Mouse (Mus musculus) liver, embryonic 16.5 days (tissue): ENCODE measurements around the gene Rpap1. TPM values are rescaled to one million over a fixed set of nuclear protein-coding genes. Genes with fewer than 3 reads are reported as not detected.

Source experiments
- ATAC-seq: fragments of 200-750 bp; cut with Nextera tagmentation; 2 replicates; pipeline ENCODE4 v1.8.0; 2017; ENCODE audit warnings: low read depth, mild to moderate bottlenecking, moderate number of reproducible peaks, moderate library complexity
- H3K27ac ChIP-seq: fragments of 300-500 bp; sonication (generic); 2 replicates; pipeline ENCODE4 v1.5.1; 2014; ENCODE audit warnings: mild to moderate bottlenecking, low read length
- H3K27me3 ChIP-seq: fragments of 300-500 bp; sonication (generic); 2 replicates; pipeline ENCODE4 v1.6.1; 2014; ENCODE audit warnings: low read depth, low read length, mixed read lengths; ENCODE audit not compliant: control insufficient read depth, insufficient read depth
- H3K36me3 ChIP-seq: fragments of 300-500 bp; sonication (generic); 2 replicates; pipeline ENCODE4 v1.6.1; 2014; ENCODE audit warnings: mild to moderate bottlenecking; ENCODE audit not compliant: control insufficient read depth, insufficient read depth
- H3K4me1 ChIP-seq: fragments of 300-500 bp; sonication (generic); 2 replicates; pipeline ENCODE4 v1.6.1; 2014; ENCODE audit warnings: low read depth, low read length, mixed read lengths; ENCODE audit not compliant: control insufficient read depth
- H3K4me2 ChIP-seq: fragments of 300-500 bp; sonication (generic); 2 replicates; pipeline ENCODE4 v1.6.1; 2014; ENCODE audit warnings: low read depth, low read length, mixed read lengths
- H3K4me3 ChIP-seq: fragments of 300-500 bp; sonication (generic); 2 replicates; pipeline ENCODE4 v1.5.1; 2014; ENCODE audit warnings: low read depth, mild to moderate bottlenecking, low read length
- H3K9ac ChIP-seq: fragments of 300-500 bp; sonication (generic); 2 replicates; pipeline ENCODE4 v1.6.1; 2014; ENCODE audit warnings: low read depth, low read length
- H3K9me3 ChIP-seq: fragments of 300-500 bp; sonication (generic); replicated peaks from 2 replicates; pipeline ENCODE4 v1.6.1; 2016; ENCODE audit warnings: low read length; ENCODE audit not compliant: control insufficient read depth
- WGBS: fragments of 180-500 bp; shearing (Covaris S2); extraction: QIAGEN DNeasy Blood & Tissue Kit; methylation state at CpG from one replicate; pipeline ENCODE4 v1.1.7; 2014; ENCODE audit not compliant: insufficient replicate concordance; 5-methylcytosine and 5-hydroxymethylcytosine counted together
- polyA plus RNA-seq: library from polyadenylated mRNA; unstranded; fragments of >200 nt; fragmentation: Nextera tagmentation; extraction: Ambion mirVana; gene quantifications from 2 replicates; pipeline ENCODE4 v1.2.1, GENCODE M21; 2015

Rpap1 gene
- 7.4 and 9.1 TPM in 2 replicates for polyA plus RNA-seq

DNA sequence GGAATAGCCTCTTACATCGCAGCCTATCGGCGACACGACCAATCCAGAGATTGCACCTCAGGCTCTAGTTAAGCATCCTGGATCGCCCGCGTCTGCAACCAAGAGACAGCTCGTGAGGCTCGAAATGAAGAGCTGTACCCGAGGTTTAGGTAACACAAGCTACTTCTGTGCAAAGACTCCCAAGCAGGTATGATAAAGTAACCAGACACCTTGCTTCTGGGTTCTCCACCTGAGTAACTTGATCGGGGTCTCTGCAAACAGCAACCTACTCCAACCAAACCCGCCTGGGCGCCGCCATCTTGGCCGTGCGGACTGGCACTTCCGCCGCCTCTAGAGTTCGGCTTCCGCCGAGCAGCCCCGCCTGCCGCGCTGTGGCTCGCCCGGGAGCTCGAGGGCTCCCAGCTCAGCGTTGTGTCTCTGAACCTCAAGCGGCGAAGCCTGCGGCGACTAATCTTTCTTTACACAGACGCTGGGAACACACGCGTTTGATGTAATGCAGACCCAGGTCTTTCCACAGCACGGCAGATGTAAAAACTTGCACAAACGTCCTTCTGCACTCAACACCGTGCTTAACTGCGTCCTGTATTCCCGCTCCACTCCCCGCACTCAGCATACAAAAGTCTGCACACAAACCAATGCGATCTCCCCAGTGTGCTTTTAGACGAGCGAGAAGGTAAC is at the start of gene Rpap1:
Gene Rpap1, minus strand, starts transcription at position 332 of the 678 bp plus-strand sequence.
- ATAC-seq: peak; percentile 95
- Histone ChIP-seq H3K36me3 (no peaks in the 10 kb centered on the region), H3K4me1 (peaks cover 10% of the 10 kb centered on the region), H3K9me3 (no peaks in the 10 kb centered on the region), H3K9ac (peak within 1 kb of the TSS; percentile 68), H3K4me3 (peak within 1 kb of the TSS; percentile 69), H3K27me3 (peaks cover 3% of the 10 kb centered on the region; the same call in 1 of the 2 replicates), H3K27ac (no peak within 1 kb of the TSS), H3K4me2 (peak within 1 kb of the TSS; percentile 95)
- under 1% methylated on average over 44 of the region's 44 CpGs for WGBS

- H3K27me3 ChIP-seq: no peaks in the 10 kb centered on the region
- H3K9me3 ChIP-seq: no peaks in the 10 kb centered on the region
- no peak overlapping the region for H3K4me3 ChIP-seq
- ATAC-seq: no peak
- no peak overlapping the region for H3K27ac ChIP-seq
- H3K4me1 ChIP-seq: no peaks in the 10 kb centered on the region
- WGBS: 66% methylated on average over 4 of the region's 4 CpGs
- H3K4me2 ChIP-seq: no peak overlapping the region
- H3K36me3 ChIP-seq: no peaks in the 10 kb centered on the region
- H3K9ac ChIP-seq: no peak overlapping the region
Observed at GRCm38 (mm10) chr2:119834231-119834630, 46.9 kb upstream of the Rpap1 start.

DNA sequence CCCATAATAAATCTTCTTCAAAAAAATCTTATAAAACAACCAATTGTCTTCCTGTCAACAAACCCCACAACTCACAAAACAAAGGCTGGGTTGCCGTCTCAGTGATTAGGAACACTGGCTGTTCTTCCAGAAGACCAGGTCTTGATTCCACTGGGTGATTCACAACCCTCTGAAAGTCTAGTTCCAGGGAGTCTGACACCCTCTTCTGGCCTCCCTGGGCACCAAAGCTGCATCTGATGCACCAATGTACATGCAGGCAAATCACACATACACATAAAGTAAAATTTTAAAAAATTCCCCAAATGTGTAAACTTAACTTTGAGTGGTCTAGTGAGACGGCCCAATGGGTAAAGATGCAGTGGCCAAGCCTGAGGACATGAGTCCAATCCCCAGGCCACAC is 43.2 kb upstream of the Rpap1 start:
- no peak overlapping the region for H3K4me2 ChIP-seq
- no peak overlapping the region for H3K4me3 ChIP-seq
- no peak overlapping the region for H3K27ac ChIP-seq
- no peaks in the 10 kb centered on the region for H3K36me3 ChIP-seq
- 48% methylated on average over 2 of the region's 2 CpGs for WGBS
- H3K9ac ChIP-seq: no peak overlapping the region
- H3K27me3 ChIP-seq: no peaks in the 10 kb centered on the region
- no peaks in the 10 kb centered on the region for H3K9me3 ChIP-seq
- no peak for ATAC-seq
- no peaks in the 10 kb centered on the region for H3K4me1 ChIP-seq

GRCm38 (mm10) chr2:119821136-119821535 is 33.8 kb upstream of the Rpap1 start:
- H3K9ac ChIP-seq: no peak overlapping the region
- H3K27me3 ChIP-seq: no peaks in the 10 kb centered on the region
- H3K4me3 ChIP-seq: no peak overlapping the region
- no peaks in the 10 kb centered on the region for H3K9me3 ChIP-seq
- ATAC-seq: no peak
- H3K36me3 ChIP-seq: no peaks in the 10 kb centered on the region
- H3K4me1 ChIP-seq: no peaks in the 10 kb centered on the region
- no peak overlapping the region for H3K27ac ChIP-seq
- WGBS: 81% methylated on average over 9 of the region's 9 CpGs
- H3K4me2 ChIP-seq: no peak overlapping the region

GRCm38 (mm10) chr2:119818668-119819272 is 31.4 kb upstream of the Rpap1 start:
- Histone ChIP-seq H3K9ac (no peak overlapping the region), H3K9me3 (no peaks in the 10 kb centered on the region), H3K4me2 (no peak overlapping the region), H3K4me1 (no peaks in the 10 kb centered on the region), H3K36me3 (no peaks in the 10 kb centered on the region), H3K27me3 (no peaks in the 10 kb centered on the region), H3K4me3 (no peak overlapping the region), H3K27ac (no peak overlapping the region)
- 46% methylated on average over 9 of the region's 9 CpGs for WGBS
- no peak for ATAC-seq

DNA sequence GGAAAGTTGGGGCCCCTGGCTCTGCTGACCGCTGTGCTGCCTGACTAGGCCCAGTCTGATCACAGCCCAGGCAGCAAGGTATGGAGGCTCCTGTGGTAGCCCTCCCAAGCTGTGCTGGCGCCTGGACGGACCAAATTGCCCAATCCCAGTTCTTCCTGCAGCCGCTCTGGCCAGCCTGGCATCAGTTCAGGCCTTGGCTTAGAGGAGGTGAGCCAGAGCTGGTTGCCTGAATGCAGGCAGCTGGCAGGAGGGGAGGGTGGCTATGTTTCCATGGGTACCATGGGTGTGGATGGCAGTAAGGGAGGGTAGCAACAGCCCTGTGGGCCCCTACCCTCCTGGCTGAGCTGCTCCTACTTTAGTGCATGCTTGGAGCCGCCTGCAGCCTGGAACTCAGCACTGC is 29.7 kb upstream of the Rpap1 start:
- H3K9me3 ChIP-seq: no peaks in the 10 kb centered on the region
- H3K9ac ChIP-seq: no peak overlapping the region
- no peak overlapping the region for H3K4me3 ChIP-seq
- no peak overlapping the region for H3K27ac ChIP-seq
- H3K4me1 ChIP-seq: no peaks in the 10 kb centered on the region
- 66% methylated on average over 5 of the region's 5 CpGs for WGBS
- no peaks in the 10 kb centered on the region for H3K36me3 ChIP-seq
- no peak overlapping the region for H3K4me2 ChIP-seq
- no peak for ATAC-seq
- H3K27me3 ChIP-seq: no peaks in the 10 kb centered on the region

DNA sequence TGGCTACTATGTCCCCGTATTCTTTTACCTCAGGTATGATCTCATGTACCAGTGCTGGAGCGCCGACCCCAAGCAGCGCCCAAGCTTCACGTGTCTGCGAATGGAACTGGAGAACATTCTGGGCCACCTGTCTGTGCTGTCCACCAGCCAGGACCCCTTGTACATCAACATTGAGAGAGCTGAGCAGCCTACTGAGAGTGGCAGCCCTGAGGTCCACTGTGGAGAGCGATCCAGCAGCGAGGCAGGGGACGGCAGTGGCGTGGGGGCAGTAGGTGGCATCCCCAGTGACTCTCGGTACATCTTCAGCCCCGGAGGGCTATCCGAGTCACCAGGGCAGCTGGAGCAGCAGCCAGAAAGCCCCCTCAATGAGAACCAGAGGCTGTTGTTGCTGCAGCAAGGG is 29.3 kb upstream of the Rpap1 start:
- WGBS: 83% methylated on average over 13 of the region's 13 CpGs
- no peak overlapping the region for H3K4me2 ChIP-seq
- no peak overlapping the region for H3K9ac ChIP-seq
- no peaks in the 10 kb centered on the region for H3K27me3 ChIP-seq
- ATAC-seq: no peak
- no peak overlapping the region for H3K27ac ChIP-seq
- H3K9me3 ChIP-seq: no peaks in the 10 kb centered on the region
- H3K4me3 ChIP-seq: no peak overlapping the region
- H3K4me1 ChIP-seq: no peaks in the 10 kb centered on the region
- H3K36me3 ChIP-seq: no peaks in the 10 kb centered on the region

DNA sequence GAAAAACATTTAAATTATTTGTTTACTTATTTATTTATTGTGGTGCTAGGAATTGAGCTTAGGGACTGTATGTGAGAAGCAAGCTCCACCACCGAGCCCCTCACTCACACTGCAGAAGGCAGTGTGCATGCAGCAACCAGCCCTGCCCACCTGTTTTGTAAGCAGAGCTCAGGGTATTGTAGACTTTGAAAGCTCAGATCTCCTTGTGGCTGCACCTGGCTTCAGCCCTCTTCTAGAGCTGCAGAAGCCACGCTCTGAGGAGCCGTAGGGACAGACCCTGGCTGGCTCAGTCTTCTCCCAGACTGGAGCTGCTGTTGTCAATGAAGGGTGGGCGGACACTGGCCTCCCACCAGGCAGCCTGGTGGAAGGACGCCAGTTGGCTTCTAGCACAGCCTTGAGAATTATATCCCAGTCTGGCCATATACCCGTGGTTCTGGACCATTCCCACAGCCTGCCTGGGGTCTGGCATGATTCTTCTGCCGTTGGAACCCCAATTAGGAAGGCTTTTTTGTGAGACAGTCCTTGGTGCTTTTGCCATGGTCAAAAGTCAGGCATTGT is 27.1 kb upstream of the Rpap1 start:
- H3K4me2 ChIP-seq: no peak overlapping the region
- no peak overlapping the region for H3K9ac ChIP-seq
- WGBS: 50% methylated on average over 7 of the region's 7 CpGs
- no peak overlapping the region for H3K27ac ChIP-seq
- H3K4me3 ChIP-seq: no peak overlapping the region
- H3K27me3 ChIP-seq: no peaks in the 10 kb centered on the region
- no peaks in the 10 kb centered on the region for H3K36me3 ChIP-seq
- no peak for ATAC-seq
- H3K4me1 ChIP-seq: no peaks in the 10 kb centered on the region
- H3K9me3 ChIP-seq: no peaks in the 10 kb centered on the region

DNA sequence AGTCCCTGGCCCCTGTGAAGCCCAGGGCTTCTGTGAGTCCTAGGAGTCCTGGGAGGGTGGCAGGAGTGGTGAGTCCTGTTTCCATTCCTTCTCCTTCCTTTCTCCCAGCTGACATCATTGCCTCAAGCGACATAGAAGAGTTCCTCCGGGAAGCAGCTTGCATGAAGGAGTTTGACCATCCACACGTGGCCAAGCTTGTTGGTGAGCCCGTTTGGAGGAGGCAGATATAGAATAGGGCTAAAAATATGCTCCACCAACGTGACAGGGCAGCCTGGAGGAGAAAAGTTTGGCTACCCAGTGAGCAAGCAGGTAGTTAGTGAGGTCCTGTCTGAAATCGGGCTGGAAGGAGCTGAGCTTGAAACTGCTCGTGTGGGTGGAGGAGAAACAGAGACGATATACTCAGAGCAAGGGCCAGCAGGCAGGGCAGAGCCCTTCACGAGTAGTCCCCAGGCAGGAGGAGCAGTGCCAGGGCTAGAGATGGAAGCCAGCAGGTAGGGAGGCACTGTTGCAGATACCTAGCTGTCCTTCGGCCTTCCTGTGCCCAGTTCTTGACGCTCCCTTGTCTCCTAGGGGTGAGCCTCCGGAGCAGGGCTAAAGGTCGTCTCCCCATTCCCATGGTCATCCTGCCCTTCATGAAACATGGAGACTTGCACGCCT is 24.3 kb upstream of the Rpap1 start:
- Histone ChIP-seq H3K4me1 (no peaks in the 10 kb centered on the region; the same call in 1 of the 2 replicates), H3K27ac (no peak overlapping the region), H3K9me3 (no peaks in the 10 kb centered on the region), H3K9ac (no peak overlapping the region), H3K4me3 (no peak overlapping the region), H3K36me3 (no peaks in the 10 kb centered on the region), H3K4me2 (no peak overlapping the region), H3K27me3 (no peaks in the 10 kb centered on the region)
- ATAC-seq: no peak
- WGBS: 67% methylated on average over 14 of the region's 14 CpGs
